Mouse (Mus musculus): Measurements from ENCODE around the gene Tmem116. TPM values are rescaled to one million over a fixed set of nuclear protein-coding genes. Genes with fewer than 3 reads are reported as not detected.

The Tmem116 gene
- total and polyA plus RNA-seq, 2 experiments from 2014 or later = 0.66 to 2.5 TPM

- Histone ChIP-seq H3K9ac (replicated peaks; ENCODE audit: low read length, poor library complexity, severe bottlenecking) (no peak overlapping the region), H3K9me3 (ENCODE audit: low read length) (no peaks in the 10 kb centered on the region), H3K4me2 (ENCODE audit: low read depth, low read length, poor library complexity, severe bottlenecking) (no peak overlapping the region), H3K4me1 (ENCODE audit: insufficient read depth, low read length) (peaks cover 2% of the 10 kb centered on the region; the same call in 1 of the 2 replicates), H3K27me3 (ENCODE audit: insufficient read depth, low read length) (no peaks in the 10 kb centered on the region), H3K36me3 (ENCODE audit: insufficient read depth, low read length) (peaks cover 36% of the 10 kb centered on the region), H3K27ac (ENCODE audit: low read depth, low read length) (no peak overlapping the region), H3K4me3 (ENCODE audit: low read depth, low read length) (no peak overlapping the region)
- no peak for ATAC-seq (ENCODE audit: low FRiP score)
- 66% methylated on average over 6 of the region's 6 CpGs for WGBS
- peak; percentile 60 for TF ChIP-seq CTCF (IDR thresholded peaks at IDR 0.05)
- DNase-seq (ENCODE audit: low spot score) = peak; percentile 58
Observed at GRCm38 (mm10) chr5:121449976-121450375, 1.7 kb upstream of the Tmem116 start.

DNA sequence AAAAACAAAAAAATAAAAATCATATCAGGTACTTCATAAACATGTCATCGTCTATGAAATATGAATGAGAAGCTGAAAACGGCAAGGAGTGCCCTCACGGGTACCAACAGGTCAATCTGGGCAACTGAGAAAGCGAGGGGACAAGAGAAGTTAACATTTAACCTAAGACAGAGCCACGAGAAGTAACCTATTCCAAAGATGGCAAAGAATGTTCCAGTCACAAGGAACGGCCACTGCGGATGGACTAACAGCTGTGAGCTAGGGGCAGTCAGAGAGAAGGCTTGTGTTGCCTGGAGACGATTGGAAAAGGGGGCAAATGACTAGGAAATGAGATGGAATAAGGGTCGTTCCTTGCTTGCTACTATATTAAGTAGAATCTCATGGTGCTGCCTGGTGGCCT, 1.2 kb upstream of the Tmem116 start:
- Histone ChIP-seq H3K27ac (ENCODE audit: low read depth, low read length) (no peak overlapping the region), H3K36me3 (ENCODE audit: insufficient read depth, low read length) (peaks cover 31% of the 10 kb centered on the region), H3K9ac (replicated peaks; ENCODE audit: low read length, poor library complexity, severe bottlenecking) (no peak overlapping the region), H3K4me3 (ENCODE audit: low read depth, low read length) (no peak overlapping the region), H3K9me3 (ENCODE audit: low read length) (no peaks in the 10 kb centered on the region), H3K4me2 (ENCODE audit: low read depth, low read length, poor library complexity, severe bottlenecking) (peak overlapping the region; percentile 75), H3K27me3 (ENCODE audit: insufficient read depth, low read length) (no peaks in the 10 kb centered on the region), H3K4me1 (ENCODE audit: insufficient read depth, low read length) (peaks cover 2% of the 10 kb centered on the region; the same call in 1 of the 2 replicates)
- TF ChIP-seq CTCF (IDR thresholded peaks at IDR 0.05) = no peak
- ATAC-seq (ENCODE audit: low FRiP score) (no peak), DNase-seq (ENCODE audit: low spot score) (no peak)
- 82% methylated on average over 9 of the region's 9 CpGs for WGBS

DNA sequence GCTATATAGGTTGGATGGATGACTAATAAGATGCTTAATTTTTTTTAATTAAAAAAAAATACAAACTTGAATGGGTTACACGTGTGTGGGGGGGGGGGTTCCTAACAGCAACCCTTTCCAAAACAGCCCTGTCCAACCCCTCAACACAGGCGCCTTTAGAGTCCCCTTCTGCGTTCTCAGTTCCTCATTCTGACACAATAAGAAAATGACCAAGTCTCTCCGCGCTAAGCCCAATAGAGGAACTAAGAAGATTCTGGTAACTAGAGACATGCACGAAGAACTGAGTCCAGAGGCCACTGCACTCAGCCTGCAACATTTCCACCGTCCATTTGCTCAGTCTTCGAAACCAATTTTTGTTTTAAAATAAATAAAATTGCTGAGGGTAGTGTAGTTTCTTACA, 490 bp upstream of the Tmem116 start:
- H3K9ac ChIP-seq (replicated peaks; ENCODE audit: low read length, poor library complexity, severe bottlenecking) = peak overlapping the region; percentile 93
- DNase-seq (ENCODE audit: low spot score) = peak; percentile 7

DNA sequence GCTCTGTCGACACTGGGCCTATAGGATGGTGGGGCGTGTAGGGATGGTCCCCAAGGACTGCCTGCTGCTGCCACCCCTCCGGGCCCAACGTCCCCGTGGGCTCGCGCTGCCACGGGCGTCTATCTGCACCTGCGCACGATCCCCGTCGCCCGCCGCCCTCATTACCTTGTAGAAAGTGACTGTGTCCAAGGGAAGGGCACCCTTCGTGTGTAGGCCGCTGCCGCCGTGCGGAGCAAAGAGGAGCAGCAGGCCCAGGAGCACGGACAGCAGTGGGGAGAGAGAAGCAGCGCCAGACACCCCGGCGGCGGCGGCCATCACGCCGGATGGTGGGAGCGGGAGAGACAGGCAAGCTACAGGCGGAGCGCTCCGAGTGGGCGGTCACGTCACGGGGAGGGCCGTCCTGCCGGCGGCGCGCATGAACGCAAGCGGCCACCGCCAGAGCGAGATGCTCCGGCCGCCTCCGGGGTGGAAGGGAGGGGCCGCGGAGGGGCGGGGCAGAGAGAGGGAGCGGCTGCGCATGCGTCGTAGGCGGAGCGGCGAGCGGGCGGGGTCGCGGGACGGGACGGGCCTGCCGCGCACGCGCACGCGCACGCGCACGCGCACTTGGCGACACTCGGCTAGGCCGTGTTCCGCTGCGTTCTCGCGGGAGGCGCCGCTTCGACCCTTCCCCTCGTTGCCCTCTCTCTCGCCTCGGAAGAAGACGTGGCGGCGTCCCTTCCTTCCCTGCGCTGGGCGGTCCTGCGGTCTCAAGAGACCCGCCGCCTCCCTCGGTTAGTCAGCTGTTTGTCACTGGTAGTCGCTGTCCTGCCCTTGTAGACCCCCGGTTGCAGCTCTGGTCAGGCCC, 555 bp downstream of the Tmem116 start, which contains the start of gene Erp29:
Gene Erp29 (minus strand): TSS at position 481 of the 844 bp plus-strand sequence.
- ATAC-seq (ENCODE audit: low FRiP score) (peak; percentile 91), DNase-seq (ENCODE audit: low spot score) (peak; percentile 96)
- Histone ChIP-seq H3K27ac (ENCODE audit: low read depth, low read length) (peak within 1 kb of the TSS; percentile 98), H3K36me3 (ENCODE audit: insufficient read depth, low read length) (peaks cover 16% of the 10 kb centered on the region), H3K9ac (replicated peaks; ENCODE audit: low read length, poor library complexity, severe bottlenecking) (peak within 1 kb of the TSS; percentile 94), H3K4me2 (ENCODE audit: low read depth, low read length, poor library complexity, severe bottlenecking) (peak within 1 kb of the TSS; percentile 75), H3K9me3 (ENCODE audit: low read length) (no peaks in the 10 kb centered on the region), H3K27me3 (ENCODE audit: insufficient read depth, low read length) (no peaks in the 10 kb centered on the region), H3K4me3 (ENCODE audit: low read depth, low read length) (peak within 1 kb of the TSS; percentile 88), H3K4me1 (ENCODE audit: insufficient read depth, low read length) (peaks cover 2% of the 10 kb centered on the region; the same call in 1 of the 2 replicates)
- TF ChIP-seq CTCF (IDR thresholded peaks at IDR 0.05) = peak; percentile 52
- 0% methylated on average over 65 of the region's 97 CpGs for WGBS

More for the DNA sequence above, 490 bp upstream of the Tmem116 start:
- no peaks in the 10 kb centered on the region for H3K9me3 ChIP-seq (ENCODE audit: low read length)
- no peak for TF ChIP-seq CTCF (IDR thresholded peaks at IDR 0.05)
- H3K27ac ChIP-seq (ENCODE audit: low read depth, low read length) = peak overlapping the region; percentile 98
- H3K4me2 ChIP-seq (ENCODE audit: low read depth, low read length, poor library complexity, severe bottlenecking) = peak overlapping the region; percentile 75
- no peak for ATAC-seq (ENCODE audit: low FRiP score)
- no peaks in the 10 kb centered on the region for H3K27me3 ChIP-seq (ENCODE audit: insufficient read depth, low read length)
- peak overlapping the region; percentile 88 for H3K4me3 ChIP-seq (ENCODE audit: low read depth, low read length)
- peaks cover 2% of the 10 kb centered on the region; the same call in 1 of the 2 replicates for H3K4me1 ChIP-seq (ENCODE audit: insufficient read depth, low read length)
- H3K36me3 ChIP-seq (ENCODE audit: insufficient read depth, low read length) = peaks cover 26% of the 10 kb centered on the region
- 18% methylated on average over 8 of the region's 8 CpGs for WGBS

DNA sequence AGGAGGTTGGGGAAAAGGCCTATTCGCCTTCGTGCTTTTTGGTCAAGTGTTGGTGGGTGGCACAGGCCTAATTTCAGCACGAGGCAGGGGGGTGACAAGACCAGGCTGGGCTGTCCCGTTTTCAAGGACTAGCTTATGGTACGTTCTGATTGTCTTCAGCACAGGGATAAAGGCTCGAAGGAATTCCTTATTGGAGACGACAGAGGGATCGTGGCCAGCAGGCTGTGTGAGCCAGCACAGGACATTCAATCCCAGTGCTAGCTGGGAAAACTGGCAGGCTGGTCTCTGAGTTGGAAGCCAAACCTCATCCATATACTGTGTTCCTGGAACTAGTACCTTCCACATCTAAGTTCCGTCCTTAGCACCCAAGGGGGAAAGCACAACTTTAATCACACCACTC, 1.2 kb downstream of the Tmem116 start:
- WGBS = 7% methylated on average over 9 of the region's 9 CpGs
- DNase-seq (ENCODE audit: low spot score) = peak; percentile 38
- peaks cover 14% of the 10 kb centered on the region for H3K36me3 ChIP-seq (ENCODE audit: insufficient read depth, low read length)
- peak overlapping the region; percentile 94 for H3K9ac ChIP-seq (replicated peaks; ENCODE audit: low read length, poor library complexity, severe bottlenecking)
- peak overlapping the region; percentile 71 for H3K4me2 ChIP-seq (ENCODE audit: low read depth, low read length, poor library complexity, severe bottlenecking)
- peak; percentile 36 for ATAC-seq (ENCODE audit: low FRiP score)
- H3K4me1 ChIP-seq (ENCODE audit: insufficient read depth, low read length) = peaks cover 2% of the 10 kb centered on the region; the same call in 1 of the 2 replicates
- peak overlapping the region; percentile 88 for H3K4me3 ChIP-seq (ENCODE audit: low read depth, low read length)
- H3K9me3 ChIP-seq (ENCODE audit: low read length) = no peaks in the 10 kb centered on the region
- peak overlapping the region; percentile 98 for H3K27ac ChIP-seq (ENCODE audit: low read depth, low read length)
- no peaks in the 10 kb centered on the region for H3K27me3 ChIP-seq (ENCODE audit: insufficient read depth, low read length)
- no peak for TF ChIP-seq CTCF (IDR thresholded peaks at IDR 0.05)
